Mouse (Mus musculus): ENCODE results near the gene Ccl25. TPM values are rescaled to one million over a fixed set of nuclear protein-coding genes. Genes with fewer than 3 reads are reported as not detected.
A peak's percentile ranks its signal among the peaks of the same experiment; 100 is the strongest.

Gene Ccl25
- polyA plus RNA-seq, 1 experiment from 2014 or later: 17.8 TPM

GRCm38 (mm10) chr8:4313254-4314124, 11.5 kb upstream of the Ccl25 start:
- WGBS: 88% methylated on average over 3 of the region's 3 CpGs
- Histone ChIP-seq H3K27me3 (ENCODE audit: control insufficient read depth, insufficient read depth, low read length) (no peaks in the 10 kb centered on the region), H3K4me1 (ENCODE audit: control insufficient read depth, insufficient read depth, low read length) (no peaks in the 10 kb centered on the region), H3K9me3 (ENCODE audit: control insufficient read depth, low read length) (no peaks in the 10 kb centered on the region), H3K4me2 (no peak overlapping the region), H3K4me3 (ENCODE audit: low read depth, low read length) (no peak overlapping the region), H3K27ac (ENCODE audit: low read depth, low read length) (no peak overlapping the region), H3K9ac (ENCODE audit: low read length) (no peak overlapping the region), H3K36me3 (ENCODE audit: control insufficient read depth, insufficient read depth, low read length) (peaks cover 2% of the 10 kb centered on the region)
- ATAC-seq (ENCODE audit: low FRiP score) (no peak), DNase-seq (ENCODE audit: low spot score, missing footprints) (peak; percentile 28)

- H3K36me3 ChIP-seq (ENCODE audit: control insufficient read depth, insufficient read depth, low read length): peaks cover 2% of the 10 kb centered on the region; the same call in 1 of the 2 replicates
Measured at GRCm38 (mm10) chr8:4314852-4315251, 10.2 kb upstream of the Ccl25 start.

GRCm38 (mm10) chr8:4318124-4318523, 6.9 kb upstream of the Ccl25 start:
- H3K4me1 ChIP-seq (ENCODE audit: control insufficient read depth, insufficient read depth, low read length): peaks cover 6% of the 10 kb centered on the region
- WGBS: 93% methylated on average over 5 of the region's 5 CpGs
- peak; percentile 59 for DNase-seq (ENCODE audit: low spot score, missing footprints)
- no peak for ATAC-seq (ENCODE audit: low FRiP score)
- no peaks in the 10 kb centered on the region for H3K9me3 ChIP-seq (ENCODE audit: control insufficient read depth, low read length)
- H3K9ac ChIP-seq (ENCODE audit: low read length): no peak overlapping the region
- H3K27me3 ChIP-seq (ENCODE audit: control insufficient read depth, insufficient read depth, low read length): no peaks in the 10 kb centered on the region
- no peak overlapping the region for H3K27ac ChIP-seq (ENCODE audit: low read depth, low read length)
- no peak overlapping the region for H3K4me2 ChIP-seq
- H3K4me3 ChIP-seq (ENCODE audit: low read depth, low read length): no peak overlapping the region
- H3K36me3 ChIP-seq (ENCODE audit: control insufficient read depth, insufficient read depth, low read length): peaks cover 7% of the 10 kb centered on the region; the same call in 1 of the 2 replicates

More at GRCm38 (mm10) chr8:4314852-4315251, 10.2 kb upstream of the Ccl25 start:
- Histone ChIP-seq H3K9ac (ENCODE audit: low read length) (no peak overlapping the region), H3K27ac (ENCODE audit: low read depth, low read length) (no peak overlapping the region), H3K4me3 (ENCODE audit: low read depth, low read length) (no peak overlapping the region), H3K4me1 (ENCODE audit: control insufficient read depth, insufficient read depth, low read length) (no peaks in the 10 kb centered on the region), H3K9me3 (ENCODE audit: control insufficient read depth, low read length) (no peaks in the 10 kb centered on the region), H3K4me2 (no peak overlapping the region), H3K27me3 (ENCODE audit: control insufficient read depth, insufficient read depth, low read length) (no peaks in the 10 kb centered on the region)
- no peak for ATAC-seq (ENCODE audit: low FRiP score)
- WGBS: 92% methylated on average over 3 of the region's 3 CpGs
- no peak for DNase-seq (ENCODE audit: low spot score, missing footprints)

GRCm38 (mm10) chr8:4318796-4319572, 6.0 kb upstream of the Ccl25 start:
- Histone ChIP-seq H3K27ac (ENCODE audit: low read depth, low read length) (no peak overlapping the region), H3K27me3 (ENCODE audit: control insufficient read depth, insufficient read depth, low read length) (no peaks in the 10 kb centered on the region), H3K4me1 (ENCODE audit: control insufficient read depth, insufficient read depth, low read length) (peaks cover 14% of the 10 kb centered on the region), H3K36me3 (ENCODE audit: control insufficient read depth, insufficient read depth, low read length) (peaks cover 7% of the 10 kb centered on the region; the same call in 1 of the 2 replicates), H3K4me3 (ENCODE audit: low read depth, low read length) (no peak overlapping the region), H3K9me3 (ENCODE audit: control insufficient read depth, low read length) (no peaks in the 10 kb centered on the region), H3K9ac (ENCODE audit: low read length) (no peak overlapping the region), H3K4me2 (no peak overlapping the region)
- 91% methylated on average over 2 of the region's 2 CpGs for WGBS
- ATAC-seq (ENCODE audit: low FRiP score): no peak
- no peak for DNase-seq (ENCODE audit: low spot score, missing footprints)

GRCm38 (mm10) chr8:4319573-4319872, 5.5 kb upstream of the Ccl25 start:
- H3K36me3 ChIP-seq (ENCODE audit: control insufficient read depth, insufficient read depth, low read length): peaks cover 7% of the 10 kb centered on the region; the same call in 1 of the 2 replicates
- H3K4me2 ChIP-seq: no peak overlapping the region
- H3K4me1 ChIP-seq (ENCODE audit: control insufficient read depth, insufficient read depth, low read length): peaks cover 14% of the 10 kb centered on the region
- no peak overlapping the region for H3K9ac ChIP-seq (ENCODE audit: low read length)
- WGBS: 97% methylated on average over 11 of the region's 11 CpGs
- no peak overlapping the region for H3K4me3 ChIP-seq (ENCODE audit: low read depth, low read length)
- H3K27me3 ChIP-seq (ENCODE audit: control insufficient read depth, insufficient read depth, low read length): no peaks in the 10 kb centered on the region
- H3K9me3 ChIP-seq (ENCODE audit: control insufficient read depth, low read length): no peaks in the 10 kb centered on the region
- no peak overlapping the region for H3K27ac ChIP-seq (ENCODE audit: low read depth, low read length)
- DNase-seq (ENCODE audit: low spot score, missing footprints): no peak
- ATAC-seq (ENCODE audit: low FRiP score): no peak

- peaks cover 7% of the 10 kb centered on the region; the same call in 1 of the 2 replicates for H3K36me3 ChIP-seq (ENCODE audit: control insufficient read depth, insufficient read depth, low read length)
- 96% methylated on average over 1 of the region's 1 CpGs for WGBS
- no peak for DNase-seq (ENCODE audit: low spot score, missing footprints)
Measured at GRCm38 (mm10) chr8:4320404-4320803, 4.6 kb upstream of the Ccl25 start.

GRCm38 (mm10) chr8:4321031-4321430, 4.0 kb upstream of the Ccl25 start:
- 93% methylated on average over 2 of the region's 2 CpGs for WGBS
- Histone ChIP-seq H3K4me1 (ENCODE audit: control insufficient read depth, insufficient read depth, low read length) (peaks cover 17% of the 10 kb centered on the region), H3K36me3 (ENCODE audit: control insufficient read depth, insufficient read depth, low read length) (peaks cover 7% of the 10 kb centered on the region; the same call in 1 of the 2 replicates)

More at GRCm38 (mm10) chr8:4320404-4320803, 4.6 kb upstream of the Ccl25 start:
- Histone ChIP-seq H3K4me3 (ENCODE audit: low read depth, low read length) (no peak overlapping the region), H3K9me3 (ENCODE audit: control insufficient read depth, low read length) (no peaks in the 10 kb centered on the region), H3K27me3 (ENCODE audit: control insufficient read depth, insufficient read depth, low read length) (no peaks in the 10 kb centered on the region), H3K9ac (ENCODE audit: low read length) (no peak overlapping the region), H3K27ac (ENCODE audit: low read depth, low read length) (no peak overlapping the region), H3K4me2 (no peak overlapping the region), H3K4me1 (ENCODE audit: control insufficient read depth, insufficient read depth, low read length) (peaks cover 14% of the 10 kb centered on the region)
- ATAC-seq (ENCODE audit: low FRiP score): no peak

GRCm38 (mm10) chr8:4322470-4322869, 2.5 kb upstream of the Ccl25 start:
- Histone ChIP-seq H3K9me3 (ENCODE audit: control insufficient read depth, low read length) (no peaks in the 10 kb centered on the region), H3K4me2 (no peak overlapping the region; the same call in 1 of the 2 replicates), H3K36me3 (ENCODE audit: control insufficient read depth, insufficient read depth, low read length) (peaks cover 7% of the 10 kb centered on the region; the same call in 1 of the 2 replicates), H3K4me1 (ENCODE audit: control insufficient read depth, insufficient read depth, low read length) (peaks cover 17% of the 10 kb centered on the region), H3K4me3 (ENCODE audit: low read depth, low read length) (no peak overlapping the region), H3K27ac (ENCODE audit: low read depth, low read length) (no peak overlapping the region), H3K27me3 (ENCODE audit: control insufficient read depth, insufficient read depth, low read length) (no peaks in the 10 kb centered on the region), H3K9ac (ENCODE audit: low read length) (no peak overlapping the region)
- DNase-seq (ENCODE audit: low spot score, missing footprints) (peak; percentile 98), ATAC-seq (ENCODE audit: low FRiP score) (no peak)
- WGBS: 28% methylated on average over 2 of the region's 2 CpGs

More at GRCm38 (mm10) chr8:4321031-4321430, 4.0 kb upstream of the Ccl25 start:
- no peaks in the 10 kb centered on the region for H3K27me3 ChIP-seq (ENCODE audit: control insufficient read depth, insufficient read depth, low read length)
- no peak overlapping the region for H3K4me3 ChIP-seq (ENCODE audit: low read depth, low read length)
- no peak overlapping the region for H3K27ac ChIP-seq (ENCODE audit: low read depth, low read length)
- ATAC-seq (ENCODE audit: low FRiP score) (no peak), DNase-seq (ENCODE audit: low spot score, missing footprints) (peak; percentile 65)
- no peak overlapping the region for H3K9ac ChIP-seq (ENCODE audit: low read length)
- no peak overlapping the region for H3K4me2 ChIP-seq
- H3K9me3 ChIP-seq (ENCODE audit: control insufficient read depth, low read length): no peaks in the 10 kb centered on the region

- Histone ChIP-seq H3K9me3 (ENCODE audit: control insufficient read depth, low read length) (no peaks in the 10 kb centered on the region), H3K4me3 (ENCODE audit: low read depth, low read length) (peak overlapping the region; percentile 98), H3K36me3 (ENCODE audit: control insufficient read depth, insufficient read depth, low read length) (peaks cover 7% of the 10 kb centered on the region; the same call in 1 of the 2 replicates), H3K4me1 (ENCODE audit: control insufficient read depth, insufficient read depth, low read length) (peaks cover 17% of the 10 kb centered on the region), H3K27ac (ENCODE audit: low read depth, low read length) (no peak overlapping the region), H3K9ac (ENCODE audit: low read length) (peak overlapping the region; percentile 98), H3K27me3 (ENCODE audit: control insufficient read depth, insufficient read depth, low read length) (no peaks in the 10 kb centered on the region), H3K4me2 (peak overlapping the region; percentile 93)
- 7% methylated on average over 6 of the region's 6 CpGs for WGBS
- peak; percentile 87 for DNase-seq (ENCODE audit: low spot score, missing footprints)
- no peak for ATAC-seq (ENCODE audit: low FRiP score)
Measured at GRCm38 (mm10) chr8:4323917-4324316, 1.1 kb upstream of the Ccl25 start.

Data from midbrain, embryonic 11.5 days (tissue).